15 mouse cellular contexts compared by ENCODE assay signal in the genomic region with DNA sequence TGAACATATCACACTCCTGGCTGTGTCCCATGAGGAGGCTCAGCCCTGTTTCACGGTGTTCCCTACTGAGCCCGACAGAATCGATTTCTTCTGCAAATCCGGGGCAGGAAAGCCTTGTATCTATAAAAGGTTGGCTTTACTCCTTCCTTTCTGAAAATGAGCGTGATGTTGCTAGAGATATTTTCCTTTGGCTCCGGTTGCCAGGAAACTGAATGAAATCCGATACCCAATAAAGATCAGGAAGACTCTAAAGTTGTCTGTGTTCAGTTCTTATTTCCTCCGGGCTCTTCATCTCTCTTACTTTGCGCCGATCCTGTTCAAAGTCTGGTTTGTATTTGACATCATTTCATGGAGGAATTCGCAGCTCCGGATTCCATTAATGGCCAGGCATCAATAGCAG. TPM values are rescaled to one million over a fixed set of nuclear protein-coding genes. Genes with fewer than 3 reads are reported as not detected.
DNase-seq lines count a peak whose midpoint lies in the region; ATAC-seq lines count a peak whose summit lies in the region.
"Had no signal": no experiment of that assay in that cellular context is flagged by ENCODE, and none has a peak within 500 bp of the region (broad histone marks: within the 10 kb centered on the region; RNA-seq: fewer than 3 reads in every experiment).

No protein-coding gene starts in this region.

- H3K4me2 ChIP-seq in kidney, embryonic 15.5 days: 0 out of 2 replicates have a peak overlapping the region, but pooled peaks have one; percentile 14
- no peak overlapping the region for H3K4me2 ChIP-seq in embryonic facial prominence, embryonic 15.5 days (replicated peaks)
- H3K4me2 ChIP-seq: lung, embryonic 15.5 days had no signal

- no peak for ATAC-seq in kidney, embryonic 15.5 days (replicated peaks; ENCODE audit: low FRiP score)
- ATAC-seq in embryonic facial prominence, embryonic 15.5 days (ENCODE audit: insufficient number of reproducible peaks, low FRiP score, low TSS enrichment, low read depth): no peak
- ATAC-seq: forebrain, embryonic 16.5 days had no signal

- no peak for DNase-seq in kidney, adult 18-20 months
- peak; percentile 14 for DNase-seq in right cerebral cortex, adult 2 months (ENCODE audit: low spot score in 2 of 2)
- DNase-seq in right cerebral cortex, postnatal 36 days (ENCODE audit: low spot score in 2 of 2): no peak
- DNase-seq in yolk sac, embryonic 10.5 days (ENCODE audit: low spot score): peak; percentile 13
- no peak for DNase-seq in urinary bladder, adult 2 months (ENCODE audit: low spot score)
- DNase-seq: cerebellum, adult 2 months; heart, postnatal 14 days; kidney, postnatal 10 days; layer of hippocampus, adult 9-11 months; right cerebral cortex, postnatal 4 days; thymus, postnatal 14 days had no signal

- 40% methylated on average over 12 of the region's 12 CpGs for WGBS in kidney, embryonic 15.5 days
- WGBS in embryonic facial prominence, embryonic 15.5 days: 11% methylated on average over 12 of the region's 12 CpGs

- no peak overlapping the region for H3K27ac ChIP-seq in kidney, embryonic 15.5 days
- 0 out of 2 replicates have a peak overlapping the region, but pooled peaks have one; percentile 2 for H3K27ac ChIP-seq in embryonic facial prominence, embryonic 15.5 days (replicated peaks)
- H3K27ac ChIP-seq: lung, embryonic 15.5 days had no signal

- peaks cover 18% of the 10 kb centered on the region for H3K4me1 ChIP-seq in kidney, embryonic 15.5 days
- H3K4me1 ChIP-seq in embryonic facial prominence, embryonic 15.5 days: peaks cover 19% of the 10 kb centered on the region

- H3K4me3 ChIP-seq in kidney, embryonic 15.5 days (replicated peaks): no peak overlapping the region
- no peak overlapping the region for H3K4me3 ChIP-seq in embryonic facial prominence, embryonic 15.5 days (replicated peaks)
- H3K4me3 ChIP-seq: lung, embryonic 15.5 days had no signal

- no peak overlapping the region for H3K9ac ChIP-seq in kidney, embryonic 15.5 days
- no peak overlapping the region for H3K9ac ChIP-seq in embryonic facial prominence, embryonic 15.5 days
- H3K9ac ChIP-seq: lung, embryonic 15.5 days had no signal

- H3K36me3 ChIP-seq in kidney, embryonic 15.5 days: no peaks in the 10 kb centered on the region
- no peaks in the 10 kb centered on the region for H3K36me3 ChIP-seq in embryonic facial prominence, embryonic 15.5 days
- H3K36me3 ChIP-seq: lung, embryonic 15.5 days had no signal

- no peaks in the 10 kb centered on the region for H3K27me3 ChIP-seq in kidney, embryonic 15.5 days
- H3K27me3 ChIP-seq in embryonic facial prominence, embryonic 15.5 days: no peaks in the 10 kb centered on the region

- H3K9me3 ChIP-seq in kidney, embryonic 15.5 days (replicated peaks): no peaks in the 10 kb centered on the region
- H3K9me3 ChIP-seq in embryonic facial prominence, embryonic 15.5 days (replicated peaks): no peaks in the 10 kb centered on the region
- H3K9me3 ChIP-seq: lung, embryonic 15.5 days had no signal

RNA-seq across cellular contexts. Expression of gene Lnx1, which starts 36.7 kb away (rescaled TPM):
- polyA plus RNA-seq in kidney, embryonic 15.5 days (2015; fragmentation: Nextera tagmentation; extraction: Ambion mirVana): 1.7 and 2.0 TPM in 2 replicates
- 3.6 and 4.4 TPM in 2 replicates for polyA plus RNA-seq in embryonic facial prominence, embryonic 15.5 days (2015; fragmentation: Nextera tagmentation; extraction: Ambion mirVana)
- polyA plus RNA-seq in urinary bladder, adult 2 months (2012; rRNA removed): 6.9 and 9.4 TPM in 2 replicates

Comparison
In these comparisons a context has a peak if more than half of its experiments do, and no peak if none do; other contexts are left out.
1. DNase-seq: peak in right cerebral cortex, adult 2 months (2 of 2) and yolk sac, embryonic 10.5 days (single experiment); none in kidney, adult 18-20 months (single experiment), right cerebral cortex, postnatal 36 days (0 of 2) and urinary bladder, adult 2 months (single experiment).